Mouse (Mus musculus) midbrain, embryonic 14.5 days (tissue): ENCODE measurements around the gene Slc5a6. TPM values are rescaled to one million over a fixed set of nuclear protein-coding genes. Genes with fewer than 3 reads are reported as not detected.

Experiments
- polyA plus RNA-seq: library from polyadenylated mRNA; unstranded; fragments of >200 nt; fragmentation: Nextera tagmentation; extraction: Ambion mirVana; gene quantifications from 2 replicates; pipeline ENCODE4 v1.2.1, GENCODE M21; 2014

Slc5a6 gene
- polyA plus RNA-seq, 1 experiment from 2014 or later: 19.2 TPM

Other genes with a start within 250 kb of the Slc5a6 start
- gene Mapre3, start 234.3 kb downstream of the Slc5a6 start, polyA plus RNA-seq: 125 and 129 TPM in 2 replicates
- gene Tmem214, start 180.9 kb downstream of the Slc5a6 start, polyA plus RNA-seq: 46.7 and 55.5 TPM in 2 replicates
- 25.9 and 27.8 TPM in 2 replicates for gene Agbl5, start 160.2 kb downstream of the Slc5a6 start, polyA plus RNA-seq
- 246 and 266 TPM in 2 replicates for gene Ost4, start 141.1 kb downstream of the Slc5a6 start, polyA plus RNA-seq
- 3.7 and 11.2 TPM in 2 replicates for gene Emilin1, start 135.5 kb downstream of the Slc5a6 start, polyA plus RNA-seq
- 7.0 and 7.4 TPM in 2 replicates for gene Khk, start 127.5 kb downstream of the Slc5a6 start, polyA plus RNA-seq
- gene Cgref1, start 103.3 kb downstream of the Slc5a6 start, polyA plus RNA-seq: 43.0 and 55.3 TPM in 2 replicates
- 82.6 and 94.7 TPM in 2 replicates for gene Preb, start 88.6 kb downstream of the Slc5a6 start, polyA plus RNA-seq
- 0.08 TPM in 2 replicates for gene Tcf23, start 80.3 kb downstream of the Slc5a6 start, polyA plus RNA-seq
- gene Atraid, start 612 bp downstream of the Slc5a6 start, polyA plus RNA-seq: 163 and 183 TPM in 2 replicates
- 11.8 and 17.2 TPM in 2 replicates for gene Cad, start 5.9 kb upstream of the Slc5a6 start, polyA plus RNA-seq
- gene Dnajc5g, start 57.4 kb upstream of the Slc5a6 start, polyA plus RNA-seq: not detected in 2 replicates
- 19.8 and 20.0 TPM in 2 replicates for gene Slc30a3, start 59.3 kb upstream of the Slc5a6 start, polyA plus RNA-seq
- not detected in 2 replicates for gene Trim54, start 67.8 kb upstream of the Slc5a6 start, polyA plus RNA-seq
- not detected in 2 replicates for gene Ucn, start 89.9 kb upstream of the Slc5a6 start, polyA plus RNA-seq
- 49.0 and 49.9 TPM in 2 replicates for gene Mpv17, start 105.3 kb upstream of the Slc5a6 start, polyA plus RNA-seq
- 0.70 and 1.7 TPM in 2 replicates for gene Gm29609, start 131.0 kb upstream of the Slc5a6 start, polyA plus RNA-seq
- gene Gtf3c2, start 131.2 kb upstream of the Slc5a6 start, polyA plus RNA-seq: 48.5 and 68.0 TPM in 2 replicates
- gene Snx17, start 144.3 kb upstream of the Slc5a6 start, polyA plus RNA-seq: 114 and 119 TPM in 2 replicates
- 78.3 and 91.6 TPM in 2 replicates for gene Eif2b4, start 144.5 kb upstream of the Slc5a6 start, polyA plus RNA-seq
- 8.7 and 8.9 TPM in 2 replicates for gene Zfp513, start 153.4 kb upstream of the Slc5a6 start, polyA plus RNA-seq
- gene Ppm1g, start 171.8 kb upstream of the Slc5a6 start, polyA plus RNA-seq: 162 and 163 TPM in 2 replicates
- gene Nrbp1, start 191.9 kb upstream of the Slc5a6 start, polyA plus RNA-seq: 150 and 153 TPM in 2 replicates
- 0.72 and 0.74 TPM in 2 replicates for gene Gm9970, start 192.3 kb upstream of the Slc5a6 start, polyA plus RNA-seq
- gene Krtcap3, start 202.8 kb upstream of the Slc5a6 start, polyA plus RNA-seq: 2.5 and 3.0 TPM in 2 replicates
- 26.7 and 28.1 TPM in 2 replicates for gene Ift172, start 242.2 kb upstream of the Slc5a6 start, polyA plus RNA-seq
- gene Fndc4, start 247.2 kb upstream of the Slc5a6 start, polyA plus RNA-seq: 86.9 and 128 TPM in 2 replicates
- 0.16 and 0.53 TPM in 2 replicates for gene Gckr, start 248.5 kb upstream of the Slc5a6 start, polyA plus RNA-seq